Mouse (Mus musculus): Measurements from ENCODE around the gene Kcnmb3. TPM values are rescaled to one million over a fixed set of nuclear protein-coding genes. Genes with fewer than 3 reads are reported as not detected.

Gene Kcnmb3
- polyA plus RNA-seq, 1 experiment from 2014 or later = 0.18 TPM

Other genes starting within 250 kb of the Kcnmb3 start
- gene Zmat3, start 126.2 kb downstream of the Kcnmb3 start, polyA plus RNA-seq (2015; fragmentation: Nextera tagmentation; extraction: Ambion mirVana) = 7.6 and 8.5 TPM in 2 replicates
- gene Pik3ca, start 94.6 kb downstream of the Kcnmb3 start, polyA plus RNA-seq (2015; fragmentation: Nextera tagmentation; extraction: Ambion mirVana) = 16.2 and 17.1 TPM in 2 replicates
- 41.0 and 41.1 TPM in 2 replicates for gene Zfp639, start 18.0 kb upstream of the Kcnmb3 start, polyA plus RNA-seq (2015; fragmentation: Nextera tagmentation; extraction: Ambion mirVana)
- 32.0 and 39.4 TPM in 2 replicates for gene Mfn1, start 37.2 kb upstream of the Kcnmb3 start, polyA plus RNA-seq (2015; fragmentation: Nextera tagmentation; extraction: Ambion mirVana)
- 46.7 and 48.0 TPM in 2 replicates for gene Gnb4, start 124.4 kb upstream of the Kcnmb3 start, polyA plus RNA-seq (2015; fragmentation: Nextera tagmentation; extraction: Ambion mirVana)
- 206 and 214 TPM in 2 replicates for gene Actl6a, start 214.1 kb upstream of the Kcnmb3 start, polyA plus RNA-seq (2015; fragmentation: Nextera tagmentation; extraction: Ambion mirVana)
- gene Ndufb5, start 244.8 kb upstream of the Kcnmb3 start, polyA plus RNA-seq (2015; fragmentation: Nextera tagmentation; extraction: Ambion mirVana) = 330 and 338 TPM in 2 replicates
- 37.3 and 39.0 TPM in 2 replicates for gene Mrpl47, start 245.4 kb upstream of the Kcnmb3 start, polyA plus RNA-seq (2015; fragmentation: Nextera tagmentation; extraction: Ambion mirVana)